Mouse (Mus musculus) urinary bladder, postnatal 10 days (tissue): ENCODE results near the gene Hmg20a.

Source experiments
- DNase-seq: peaks from one replicate; pipeline ENCODE4 v3.0.0; 2022; ENCODE audit warnings: low spot score

Hmg20a gene

DNA sequence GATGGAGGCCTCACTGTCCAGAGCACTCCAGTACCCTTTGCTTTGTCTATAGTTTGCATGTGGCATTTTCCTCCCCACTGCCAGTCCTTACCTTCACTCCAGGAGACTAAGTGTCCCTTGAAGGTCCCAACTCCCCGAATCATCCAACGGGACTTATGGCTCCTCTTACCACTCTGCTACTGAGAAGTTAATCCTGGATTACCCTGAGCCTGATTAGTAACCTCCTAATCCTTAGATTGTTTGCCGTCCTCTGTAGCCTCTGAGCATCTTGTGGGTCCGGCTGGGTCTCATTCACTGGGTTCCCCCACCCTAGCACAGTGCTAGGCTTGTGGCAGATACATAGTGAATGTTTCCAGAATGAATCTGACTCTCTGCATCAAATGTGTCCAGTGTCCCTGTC, 109.5 kb downstream of the Hmg20a start:
- no peak for DNase-seq

- no peak for DNase-seq
Measured at GRCm38 (mm10) chr9:56531991-56532390, 113.6 kb downstream of the Hmg20a start.

GRCm38 (mm10) chr9:56533916-56534315, 115.5 kb downstream of the Hmg20a start:
- no peak for DNase-seq

DNA sequence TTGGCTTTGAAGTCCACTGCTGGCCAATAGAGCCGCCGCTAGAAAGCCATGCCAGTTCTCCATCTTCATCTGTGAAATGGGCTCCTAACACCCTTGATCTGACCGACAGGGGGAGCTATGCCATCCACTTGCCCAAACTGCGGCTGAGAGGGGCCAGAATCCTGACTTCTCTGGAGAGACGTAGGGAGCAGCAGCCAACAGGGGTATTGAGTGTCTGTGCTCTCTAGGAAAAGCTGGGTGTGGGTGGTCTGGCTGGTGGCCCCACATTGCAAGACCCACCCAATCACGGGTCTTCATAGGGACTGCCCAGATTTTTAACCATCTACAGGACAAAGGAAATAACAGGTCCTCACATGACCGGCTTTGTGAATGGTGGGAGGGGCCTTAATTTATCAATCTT, 116.3 kb downstream of the Hmg20a start:
- no peak for DNase-seq

- no peak for DNase-seq
Measured at GRCm38 (mm10) chr9:56535361-56535760, 117.0 kb downstream of the Hmg20a start.

DNA sequence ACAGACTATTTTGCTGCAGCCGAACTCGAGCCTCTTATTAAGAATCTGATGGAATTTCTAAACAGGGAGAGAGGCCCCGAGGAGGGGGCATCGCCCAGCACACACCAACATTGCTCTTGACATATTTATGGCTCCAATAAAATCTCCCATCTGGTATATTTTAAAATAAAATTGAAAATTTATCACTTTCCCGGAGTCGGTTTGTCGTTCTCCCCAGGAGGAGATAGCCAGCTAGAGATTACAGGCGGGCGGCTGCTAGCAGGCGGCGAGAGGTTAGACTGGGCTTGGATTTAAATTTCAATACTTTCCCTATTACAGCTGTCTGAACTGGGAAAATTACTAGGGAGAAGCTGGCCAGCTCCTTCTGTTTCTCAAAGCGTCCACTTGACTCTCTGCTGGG, 121.6 kb downstream of the Hmg20a start:
- DNase-seq: no peak

DNA sequence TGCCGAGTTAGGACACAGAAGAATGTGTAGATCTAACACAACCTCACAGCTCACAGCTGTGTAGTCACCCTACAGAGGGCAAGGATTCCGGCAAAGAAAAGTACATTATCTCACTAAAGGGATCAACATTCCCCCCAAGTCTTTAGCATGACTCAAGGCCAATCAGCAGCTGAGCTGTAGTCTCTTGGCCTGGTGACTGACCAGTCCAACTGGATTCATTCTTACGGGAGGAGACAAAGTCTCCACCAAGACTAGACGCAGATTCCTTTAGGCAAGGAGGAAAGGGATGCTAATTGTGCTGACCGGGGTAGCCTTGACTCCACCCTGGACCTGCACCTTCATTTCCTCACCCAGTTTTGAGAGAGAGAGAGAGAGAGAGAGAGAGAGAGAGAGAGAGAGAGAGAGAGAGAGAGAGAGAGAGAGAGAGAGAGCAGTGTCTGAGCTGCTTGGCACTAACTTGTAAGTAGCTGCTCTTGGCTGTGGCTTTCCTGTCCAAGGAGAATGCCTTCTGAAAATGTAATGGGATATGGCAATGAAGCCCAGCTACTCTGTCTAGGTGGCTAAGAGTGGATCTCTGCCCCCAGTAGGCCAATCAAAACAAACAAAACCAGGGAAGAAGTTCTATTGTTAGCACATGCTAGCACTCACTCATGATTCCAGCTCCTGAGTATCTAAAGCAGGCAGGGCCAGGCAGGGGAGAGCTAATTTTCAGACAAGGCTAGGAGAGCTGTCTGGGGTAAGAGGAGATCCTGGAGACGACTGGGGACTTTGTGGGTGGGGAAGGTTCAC, 126.5 kb downstream of the Hmg20a start:
- DNase-seq: no peak
